Mouse (Mus musculus) CH12.LX (cell line): ENCODE results near the gene Wfdc16.

ENCODE experiments used
- CTCF ChIP-seq, 2 experiments: IDR thresholded peaks in 1 of 2; conservative IDR thresholded peaks in 1 of 2; 2 replicates each; pipeline ENCODE4 v1.5.1; 2011 to 2012; ENCODE audit warnings: low read depth in 2 of 2, low read length in 2 of 2, improper control_type of control experiment in 1 of 2, inconsistent platforms in 1 of 2, mild to moderate bottlenecking in 1 of 2, moderate library complexity in 1 of 2
- IRF4 ChIP-seq: IDR thresholded peaks from 2 replicates; pipeline ENCODE4 v1.6.1; 2014; ENCODE audit warnings: low read depth, mild to moderate bottlenecking, inconsistent platforms, low read length, improper control_type of control experiment
- SIN3A ChIP-seq: IDR thresholded peaks from 2 replicates; pipeline ENCODE4 v1.6.1; 2012; ENCODE audit warnings: low read length, improper control_type of control experiment, inconsistent platforms
- USF1 ChIP-seq: IDR thresholded peaks from 2 replicates; pipeline ENCODE4 v1.6.1; 2014; ENCODE audit warnings: low read depth, mild to moderate bottlenecking, inconsistent platforms, low read length, improper control_type of control experiment

- TF ChIP-seq SIN3A (no peak), IRF4 (no peak), USF1 (no peak), CTCF (conservative IDR thresholded peaks at IDR 0.05 in 1 of 2, IDR thresholded peaks at IDR 0.05 in 1 of 2; ENCODE audit: low read depth in 2 of 2, low read length in 2 of 2) (no peak)
These were observed 17.9 kb upstream of the Wfdc16 start, which contains the start of gene Wfdc9 for GRCm38 (mm10) chr2:164656483-164656882.
